Mouse (Mus musculus) urinary bladder, adult 2 months (tissue): Measurements from ENCODE around the gene Apoo. TPM values are rescaled to one million over a fixed set of nuclear protein-coding genes. Genes with fewer than 3 reads are reported as not detected.

Experiments used
- polyA plus RNA-seq: library from polyadenylated mRNA; depleted of rRNA; stranded (reverse); fragments of >200 nt; gene quantifications from 2 replicates; pipeline ENCODE4 v1.2.3, GENCODE M21; 2012; rRNA removed

Apoo gene
- polyA plus RNA-seq, 1 experiment: 22.7 TPM

Other genes starting within 250 kb of the Apoo start
- 11.2 and 11.3 TPM in 2 replicates for gene Zfx, start 243.4 kb upstream of the Apoo start, polyA plus RNA-seq
- 69.7 and 82.5 TPM in 2 replicates for gene Eif2s3x, start 154.3 kb upstream of the Apoo start, polyA plus RNA-seq
- gene Klhl15, start 132.5 kb upstream of the Apoo start, polyA plus RNA-seq: 3.9 and 4.5 TPM in 2 replicates
- gene Fam90a1b, start 340 bp upstream of the Apoo start, polyA plus RNA-seq: not detected in 2 replicates
- 240 and 245 TPM in 2 replicates for gene Maged1, start 175.0 kb downstream of the Apoo start, polyA plus RNA-seq